Mouse (Mus musculus): ENCODE measurements around the gene Esrp2.

GRCm38 (mm10) chr8:106146014-106146413 is 9.2 kb upstream of the Esrp2 start:
- no peak for TF ChIP-seq CTCF (IDR thresholded peaks at IDR 0.05; ENCODE audit: low read depth)
- TF ChIP-seq EP300 (IDR thresholded peaks at IDR 0.05; ENCODE audit: low read depth) = no peak

All from liver, postnatal 0 days (tissue).